Mouse (Mus musculus): ENCODE results near the gene Prdm4.

DNA sequence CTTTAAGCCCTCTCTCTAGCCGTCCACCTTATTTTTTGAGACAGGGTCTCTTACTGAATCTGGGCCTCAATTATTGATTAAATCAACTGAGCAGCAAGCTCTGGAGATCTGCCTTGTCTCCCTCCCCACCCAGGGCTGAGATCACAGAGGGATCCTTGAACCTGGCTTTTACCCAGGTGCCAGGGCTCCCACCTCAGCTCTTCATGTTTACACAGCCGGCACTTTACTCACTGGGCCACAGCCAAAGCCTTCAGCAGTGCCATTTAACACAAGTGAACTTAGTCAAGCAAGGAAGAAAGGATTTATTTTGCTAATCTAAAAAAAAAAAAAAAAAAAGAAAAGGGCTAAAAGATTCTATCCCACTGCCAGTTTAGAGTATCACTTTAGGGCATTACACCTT is 37.5 kb upstream of the Prdm4 start:
- TF ChIP-seq POLR2A (IDR thresholded peaks at IDR 0.05; ENCODE audit: control insufficient read depth, low read depth, low read length): no peak
- TF ChIP-seq CTCF (IDR thresholded peaks at IDR 0.05; ENCODE audit: control insufficient read depth, insufficient read depth, insufficient replicate concordance, low read depth, low read length): no peak
